Mouse (Mus musculus): ENCODE measurements around the gene Evi5l.

- TF ChIP-seq CTCF (IDR thresholded peaks at IDR 0.05; ENCODE audit: control insufficient read depth, insufficient read depth, low read length) (no peak), POLR2A (IDR thresholded peaks at IDR 0.05; ENCODE audit: borderline replicate concordance, control insufficient read depth, low read depth, low read length) (no peak)
Measured at GRCm38 (mm10) chr8:4214006-4214980, 47.9 kb downstream of the Evi5l start.

All from bone marrow, adult 2 months (tissue).